ENCODE assay signal across 21 mouse cellular contexts in the genomic region with DNA sequence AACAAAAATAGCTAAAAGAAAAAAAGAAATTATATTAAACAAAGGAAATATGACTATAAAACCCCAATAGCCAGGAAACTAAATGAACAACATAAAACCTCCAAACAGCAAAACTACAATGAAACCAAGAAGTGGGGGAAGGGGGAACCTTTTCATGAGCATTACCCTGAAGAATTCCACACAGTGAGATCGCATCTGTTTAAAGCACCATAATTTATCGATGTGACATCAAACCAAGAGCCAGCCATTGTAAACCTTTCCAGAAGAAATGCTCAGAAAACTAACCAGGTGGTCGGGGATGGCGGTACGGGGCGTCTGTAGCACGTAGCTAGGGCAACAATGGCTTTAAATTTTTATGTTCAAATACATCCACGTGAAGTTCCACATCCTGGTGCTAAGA.
"Had no signal": no experiment of that assay in that cellular context is flagged by ENCODE, and none has a peak within 500 bp of the region (broad histone marks: within the 10 kb centered on the region; RNA-seq: fewer than 3 reads in every experiment).

No protein-coding gene starts in this region.

- ATAC-seq: hindbrain, embryonic 16.5 days; inflammation-experienced regulatory T-cells, adult 6 months; intestine, embryonic 15.5 days; intestine, postnatal 0 days; liver, embryonic 12.5 days had no signal

- H3K9me3 ChIP-seq: heart, embryonic 10.5 days; heart, embryonic 12.5 days; hindbrain, embryonic 10.5 days; hindbrain, embryonic 12.5 days; intestine, embryonic 15.5 days; limb, embryonic 15.5 days; liver, embryonic 12.5 days had no signal

- H3K4me2 ChIP-seq: heart, embryonic 12.5 days; hindbrain, embryonic 12.5 days; hindbrain, embryonic 14.5 days; intestine, embryonic 15.5 days; limb, embryonic 15.5 days; liver, embryonic 12.5 days had no signal

- H3K4me1 ChIP-seq: hindbrain, embryonic 10.5 days; hindbrain, embryonic 12.5 days; intestine, embryonic 15.5 days; liver, embryonic 12.5 days had no signal

- H3K4me3 ChIP-seq: gastrocnemius, adult 2 months; heart, embryonic 10.5 days; heart, embryonic 12.5 days; hindbrain, embryonic 10.5 days; hindbrain, embryonic 12.5 days; intestine, embryonic 15.5 days; left cerebral cortex, adult 2 months; limb, embryonic 15.5 days; liver, embryonic 12.5 days had no signal

- DNase-seq: heart, adult 18-20 months; heart, postnatal 10 days; heart, postnatal 4 days; kidney, adult 8-10 months; kidney, postnatal 14 days; kidney, postnatal 36 days; layer of hippocampus, adult 9-11 months had no signal

- H3K27ac ChIP-seq: heart, embryonic 10.5 days; hindbrain, embryonic 10.5 days; hindbrain, embryonic 12.5 days; hindbrain, embryonic 14.5 days; intestine, embryonic 15.5 days; left cerebral cortex, adult 2 months; limb, embryonic 15.5 days; liver, embryonic 12.5 days; liver, embryonic 14.5 days had no signal

- H3K9ac ChIP-seq: heart, embryonic 12.5 days; hindbrain, embryonic 12.5 days; hindbrain, embryonic 14.5 days; intestine, embryonic 15.5 days; limb, embryonic 15.5 days; liver, embryonic 12.5 days; liver, embryonic 14.5 days had no signal

- H3K36me3 ChIP-seq: heart, embryonic 10.5 days; heart, embryonic 12.5 days; hindbrain, embryonic 10.5 days; hindbrain, embryonic 12.5 days; intestine, embryonic 15.5 days; limb, embryonic 15.5 days; liver, embryonic 12.5 days had no signal

- H3K27me3 ChIP-seq: heart, embryonic 12.5 days; hindbrain, embryonic 12.5 days; intestine, embryonic 15.5 days; liver, embryonic 12.5 days had no signal
